Mouse (Mus musculus) midbrain, embryonic 15.5 days (tissue): Measurements from ENCODE around the gene Ublcp1. TPM values are rescaled to one million over a fixed set of nuclear protein-coding genes. Genes with fewer than 3 reads are reported as not detected.
"Not testable (repeated sequence)": the region's sequence is repeated elsewhere in the genome, so short reads cannot be mapped to it uniquely, and the experiment has no call there.

Experiments used
- ATAC-seq: fragments of 200-750 bp; cut with Nextera tagmentation; replicated peaks from 2 replicates; pipeline ENCODE4 v1.8.0; 2017; ENCODE audit warnings: moderate TSS enrichment
- H3K27ac ChIP-seq: fragments of 300-500 bp; sonication (generic); 2 replicates; pipeline ENCODE4 v1.5.1; 2015; ENCODE audit warnings: mild to moderate bottlenecking, inconsistent platforms
- H3K27me3 ChIP-seq: fragments of 300-500 bp; sonication (generic); replicated peaks from 2 replicates; pipeline ENCODE4 v1.6.1; 2015; ENCODE audit warnings: inconsistent platforms
- H3K36me3 ChIP-seq: fragments of 300-500 bp; sonication (generic); replicated peaks from 2 replicates; pipeline ENCODE4 v1.6.1; 2015; ENCODE audit warnings: inconsistent platforms
- H3K4me1 ChIP-seq: fragments of 300-500 bp; sonication (generic); 2 replicates; pipeline ENCODE4 v1.6.1; 2015; ENCODE audit warnings: inconsistent platforms
- H3K4me2 ChIP-seq: fragments of 300-500 bp; sonication (generic); 2 replicates; pipeline ENCODE4 v1.6.1; 2015; ENCODE audit warnings: inconsistent platforms, mild to moderate bottlenecking, moderate library complexity
- H3K4me3 ChIP-seq: fragments of 300-500 bp; sonication (generic); 2 replicates; pipeline ENCODE4 v1.5.1; 2015; ENCODE audit warnings: mild to moderate bottlenecking, inconsistent platforms
- H3K9ac ChIP-seq: fragments of 300-500 bp; sonication (generic); 2 replicates; pipeline ENCODE4 v1.6.1; 2015; ENCODE audit warnings: mild to moderate bottlenecking, inconsistent platforms
- H3K9me3 ChIP-seq: fragments of 300-500 bp; sonication (generic); 2 replicates; pipeline ENCODE4 v1.6.1; 2016; ENCODE audit warnings: inconsistent platforms
- WGBS: fragments of 180-500 bp; shearing (Covaris S2); methylation state at CpG from one replicate; pipeline ENCODE4 v1.1.7; 2015; ENCODE audit warnings: mixed read lengths; 5-methylcytosine and 5-hydroxymethylcytosine counted together
- polyA plus RNA-seq: library from polyadenylated mRNA; unstranded; fragments of >200 nt; fragmentation: Nextera tagmentation; extraction: Ambion mirVana; gene quantifications from 2 replicates; pipeline ENCODE4 v1.2.1, GENCODE M21; 2015

Gene Ublcp1
- polyA plus RNA-seq, 1 experiment from 2014 or later, result 63.0 TPM

GRCm38 (mm10) chr11:44478382-44478781 is 8.1 kb upstream of the Ublcp1 start:
- no peak overlapping the region for H3K4me2 ChIP-seq
- no peaks in the 10 kb centered on the region for H3K9me3 ChIP-seq
- no peaks in the 10 kb centered on the region for H3K4me1 ChIP-seq
- H3K4me3 ChIP-seq, result no peak overlapping the region
- no peaks in the 10 kb centered on the region for H3K36me3 ChIP-seq
- no peak for ATAC-seq
- no peak overlapping the region for H3K9ac ChIP-seq
- no peaks in the 10 kb centered on the region for H3K27me3 ChIP-seq
- no peak overlapping the region for H3K27ac ChIP-seq
- 90% methylated on average over 4 of the region's 4 CpGs for WGBS

GRCm38 (mm10) chr11:44476445-44476844 is 6.1 kb upstream of the Ublcp1 start:
- Histone ChIP-seq H3K4me3 (no peak overlapping the region), H3K4me1 (peaks cover 4% of the 10 kb centered on the region), H3K36me3 (no peaks in the 10 kb centered on the region), H3K4me2 (no peak overlapping the region), H3K27ac (no peak overlapping the region), H3K27me3 (no peaks in the 10 kb centered on the region), H3K9ac (no peak overlapping the region), H3K9me3 (no peaks in the 10 kb centered on the region)
- no peak for ATAC-seq
- WGBS, result 90% methylated on average over 2 of the region's 2 CpGs

- ATAC-seq, result no peak
- WGBS, result 66% methylated on average over 3 of the region's 3 CpGs
These were observed 5.2 kb upstream of the Ublcp1 start for GRCm38 (mm10) chr11:44475467-44475866.

DNA sequence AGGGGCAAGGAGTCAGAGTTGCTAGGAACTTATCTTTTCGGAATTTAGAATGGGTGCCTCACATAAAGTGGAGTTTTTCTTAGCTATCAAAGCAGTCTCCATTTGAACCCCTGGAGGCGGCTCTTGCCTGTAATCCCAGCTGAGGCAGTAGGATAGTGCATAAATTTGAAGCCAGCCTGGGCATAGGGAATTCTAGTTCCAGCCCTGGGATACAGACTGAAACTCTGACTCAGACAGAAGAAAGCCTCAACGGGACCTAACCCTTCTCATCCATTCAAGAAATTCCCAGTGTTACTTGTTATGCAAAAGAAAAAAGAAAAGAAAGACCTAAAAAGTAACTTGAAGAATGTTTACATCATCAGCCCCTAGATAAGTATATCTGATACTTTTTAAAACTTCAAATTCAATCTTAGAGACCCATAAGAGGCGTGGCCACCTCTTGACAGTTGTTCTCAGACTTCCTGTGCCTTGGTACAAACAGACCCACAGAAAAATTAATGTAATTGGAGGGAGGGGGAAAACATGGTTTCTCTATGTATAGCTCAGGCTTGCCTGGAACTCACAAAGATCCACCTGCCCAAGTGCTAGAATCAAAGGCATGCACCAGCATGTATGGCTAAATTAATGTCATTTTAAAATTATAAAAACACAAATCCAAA is 1.2 kb upstream of the Ublcp1 start:
- Histone ChIP-seq H3K4me2 (peak overlapping the region; percentile 91), H3K4me1 (peaks cover 18% of the 10 kb centered on the region), H3K4me3 (peak overlapping the region; percentile 94), H3K9ac (peak overlapping the region; percentile 85), H3K9me3 (no peaks in the 10 kb centered on the region), H3K27ac (peak overlapping the region; percentile 87), H3K36me3 (no peaks in the 10 kb centered on the region), H3K27me3 (no peaks in the 10 kb centered on the region)
- ATAC-seq, result no peak
- 26% methylated on average over 4 of the region's 4 CpGs for whole genome bisulfite sequencing

More at GRCm38 (mm10) chr11:44475467-44475866, 5.2 kb upstream of the Ublcp1 start:
- H3K9ac ChIP-seq, result no peak overlapping the region
- H3K36me3 ChIP-seq, result no peaks in the 10 kb centered on the region
- peaks cover 7% of the 10 kb centered on the region for H3K4me1 ChIP-seq
- no peak overlapping the region for H3K27ac ChIP-seq
- H3K4me3 ChIP-seq, result no peak overlapping the region
- no peak overlapping the region for H3K4me2 ChIP-seq
- no peaks in the 10 kb centered on the region for H3K9me3 ChIP-seq
- H3K27me3 ChIP-seq, result no peaks in the 10 kb centered on the region

DNA sequence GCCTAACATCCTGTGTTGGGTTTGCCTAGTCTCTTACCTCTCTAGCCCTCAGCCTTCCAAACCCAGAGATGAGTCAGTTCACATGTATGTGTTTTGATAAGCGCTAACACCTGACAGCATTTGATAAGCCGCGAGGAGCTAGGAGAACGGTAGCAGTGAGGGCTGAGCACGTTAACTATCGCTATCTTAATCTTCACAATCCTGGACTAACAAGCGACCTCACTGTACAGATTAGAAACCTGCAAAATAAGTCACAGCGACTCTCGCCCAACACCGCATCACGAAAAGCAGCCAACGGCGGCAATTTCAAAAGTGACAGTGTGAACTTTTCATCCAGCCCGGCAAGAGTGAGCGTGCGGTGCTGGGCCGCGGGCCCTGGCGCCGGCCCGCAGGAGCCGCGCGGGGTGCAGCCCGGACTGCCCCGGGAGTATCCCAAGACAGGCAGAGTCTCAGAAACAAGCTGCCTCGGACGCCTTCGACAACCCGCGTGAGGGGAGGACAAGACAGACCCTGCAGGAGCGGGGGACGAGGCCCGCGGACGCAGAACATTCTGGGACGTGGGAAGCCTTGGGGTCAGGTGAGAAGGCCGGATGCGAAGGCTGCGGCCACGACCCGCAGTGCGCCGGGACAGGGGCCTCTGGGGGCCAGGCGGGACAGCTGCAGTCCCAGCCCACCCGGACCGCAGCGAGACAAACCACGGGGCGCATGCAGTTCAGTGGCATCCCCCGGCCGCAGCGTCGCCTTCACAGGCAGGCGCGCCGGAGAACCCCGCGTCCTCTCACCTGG is 459 bp downstream of the Ublcp1 start:
- Histone ChIP-seq H3K4me3 (peak overlapping the region; percentile 94), H3K4me2 (peak overlapping the region; percentile 91), H3K27me3 (no peaks in the 10 kb centered on the region), H3K4me1 (peaks cover 18% of the 10 kb centered on the region), H3K9ac (peak overlapping the region; percentile 85), H3K27ac (peak overlapping the region; percentile 87), H3K36me3 (no peaks in the 10 kb centered on the region; the same call in 1 of the 2 replicates), H3K9me3 (no peaks in the 10 kb centered on the region)
- peak; percentile 87 for ATAC-seq
- 1% methylated on average over 59 of the region's 59 CpGs for WGBS

GRCm38 (mm10) chr11:44468306-44468790 is 1.9 kb downstream of the Ublcp1 start:
- no peak for ATAC-seq
- Histone ChIP-seq H3K4me2 (no peak overlapping the region), H3K27ac (no peak overlapping the region), H3K4me1 (peaks cover 18% of the 10 kb centered on the region), H3K9ac (no peak overlapping the region), H3K36me3 (no peaks in the 10 kb centered on the region; the same call in 1 of the 2 replicates), H3K9me3 (no peaks in the 10 kb centered on the region), H3K27me3 (no peaks in the 10 kb centered on the region), H3K4me3 (no peak overlapping the region)
- 95% methylated on average over 10 of the region's 10 CpGs for WGBS

GRCm38 (mm10) chr11:44466949-44467442 is 3.3 kb downstream of the Ublcp1 start:
- ATAC-seq, result no peak
- H3K36me3 ChIP-seq, result no peaks in the 10 kb centered on the region; the same call in 1 of the 2 replicates
- H3K4me1 ChIP-seq, result peaks cover 18% of the 10 kb centered on the region
- no peak overlapping the region for H3K9ac ChIP-seq
- no peaks in the 10 kb centered on the region for H3K9me3 ChIP-seq
- H3K27me3 ChIP-seq, result no peaks in the 10 kb centered on the region
- no peak overlapping the region for H3K4me3 ChIP-seq
- no peak overlapping the region for H3K4me2 ChIP-seq
- WGBS, result 90% methylated on average over 6 of the region's 6 CpGs
- no peak overlapping the region for H3K27ac ChIP-seq

GRCm38 (mm10) chr11:44461493-44461892 is 8.8 kb downstream of the Ublcp1 start:
- Histone ChIP-seq H3K27ac (no peak overlapping the region), H3K36me3 (peaks cover 20% of the 10 kb centered on the region), H3K4me2 (no peak overlapping the region), H3K27me3 (no peaks in the 10 kb centered on the region), H3K4me1 (no peaks in the 10 kb centered on the region), H3K9me3 (no peaks in the 10 kb centered on the region), H3K4me3 (no peak overlapping the region), H3K9ac (no peak overlapping the region)
- WGBS, result 83% methylated on average over 6 of the region's 6 CpGs
- no peak for ATAC-seq

DNA sequence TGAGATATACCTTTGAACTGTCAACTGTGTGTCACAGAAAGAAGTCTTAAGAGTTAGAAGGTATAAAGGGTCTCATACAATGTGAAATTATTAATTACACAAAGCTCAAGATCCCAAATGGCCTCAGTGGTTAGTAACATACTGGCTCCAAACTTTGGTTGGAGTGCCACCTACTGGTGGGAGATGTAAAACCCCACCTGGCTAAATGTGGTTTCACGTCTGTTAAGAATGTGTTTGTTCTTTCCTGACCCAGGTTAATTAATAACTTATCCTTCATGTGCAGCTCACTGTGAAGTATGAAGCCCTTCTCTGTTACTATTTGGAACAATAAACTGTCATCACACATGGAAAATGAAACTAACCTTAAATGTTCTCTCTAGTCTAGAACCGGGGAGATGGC is 16.9 kb downstream of the Ublcp1 start:
- peak; percentile 54; the same call in 1 of the 2 replicates for ATAC-seq
- 65% methylated on average over 2 of the region's 2 CpGs for WGBS
- no peak overlapping the region for H3K9ac ChIP-seq
- H3K27me3 ChIP-seq, result no peaks in the 10 kb centered on the region
- no peak overlapping the region for H3K4me3 ChIP-seq
- no peaks in the 10 kb centered on the region for H3K4me1 ChIP-seq
- no peak overlapping the region for H3K4me2 ChIP-seq
- no peak overlapping the region for H3K27ac ChIP-seq
- H3K9me3 ChIP-seq, result no peaks in the 10 kb centered on the region
- peaks cover 9% of the 10 kb centered on the region; the same call in 1 of the 2 replicates for H3K36me3 ChIP-seq

- H3K9me3 ChIP-seq, H3K36me3 ChIP-seq, H3K4me1 ChIP-seq, H3K27me3 ChIP-seq, H3K9ac ChIP-seq, ATAC-seq, H3K4me2 ChIP-seq, H3K27ac ChIP-seq, H3K4me3 ChIP-seq: not testable (repeated sequence)
- 95% methylated on average over 5 of the region's 5 CpGs for WGBS
These were observed 18.3 kb downstream of the Ublcp1 start for GRCm38 (mm10) chr11:44452016-44452415.

GRCm38 (mm10) chr11:44451046-44451445 is 19.3 kb downstream of the Ublcp1 start:
- H3K27me3 ChIP-seq, result no peaks in the 10 kb centered on the region
- H3K9ac ChIP-seq, result no peak overlapping the region
- H3K36me3 ChIP-seq, result no peaks in the 10 kb centered on the region; the same call in 1 of the 2 replicates
- H3K9me3 ChIP-seq, result no peaks in the 10 kb centered on the region
- no peaks in the 10 kb centered on the region for H3K4me1 ChIP-seq
- no peak overlapping the region for H3K4me3 ChIP-seq
- ATAC-seq, result no peak
- no peak overlapping the region for H3K4me2 ChIP-seq
- no peak overlapping the region for H3K27ac ChIP-seq

DNA sequence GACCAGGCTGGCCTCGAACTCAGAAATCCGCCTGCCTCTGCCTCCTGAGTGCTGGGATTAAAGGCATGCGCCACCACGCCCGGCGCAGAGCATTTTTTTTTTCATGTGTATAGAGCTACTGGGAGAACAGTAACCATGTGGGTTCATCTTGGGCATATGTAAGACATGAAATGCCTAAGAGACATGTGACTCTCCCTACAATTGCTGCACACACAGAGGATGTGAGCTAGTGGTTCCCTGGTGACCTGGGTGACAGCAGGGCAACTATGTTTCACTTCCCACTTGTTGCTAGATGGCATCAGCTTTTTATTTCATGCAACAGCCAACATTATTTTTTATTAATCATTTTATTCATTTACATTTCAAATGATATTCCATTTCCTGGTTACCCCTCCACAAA is 32.5 kb downstream of the Ublcp1 start:
- no peaks in the 10 kb centered on the region for H3K9me3 ChIP-seq
- H3K27ac ChIP-seq, result no peak overlapping the region
- 94% methylated on average over 6 of the region's 6 CpGs for WGBS
- no peaks in the 10 kb centered on the region for H3K4me1 ChIP-seq
- H3K4me2 ChIP-seq, result no peak overlapping the region
- H3K9ac ChIP-seq, result no peak overlapping the region
- no peaks in the 10 kb centered on the region for H3K36me3 ChIP-seq
- H3K4me3 ChIP-seq, result no peak overlapping the region
- no peak for ATAC-seq
- H3K27me3 ChIP-seq, result no peaks in the 10 kb centered on the region
